Mouse (Mus musculus): ENCODE measurements around the gene Ttc28.

Ttc28 gene

GRCm38 (mm10) chr5:110960890-110961289, 81.3 kb downstream of the Ttc28 start:
- no peak for DNase-seq

- DNase-seq: no peak
Measured at GRCm38 (mm10) chr5:110967483-110968055, 88.0 kb downstream of the Ttc28 start.

- DNase-seq: no peak
Measured at GRCm38 (mm10) chr5:110968566-110968965, 89.0 kb downstream of the Ttc28 start.

GRCm38 (mm10) chr5:110970162-110970780, 90.7 kb downstream of the Ttc28 start:
- no peak for DNase-seq

- DNase-seq: no peak
Measured at GRCm38 (mm10) chr5:110976721-110977120, 97.1 kb downstream of the Ttc28 start.

- DNase-seq: no peak
Measured at GRCm38 (mm10) chr5:110977796-110978195, 98.2 kb downstream of the Ttc28 start.

GRCm38 (mm10) chr5:110978461-110978860, 98.9 kb downstream of the Ttc28 start:
- peak; percentile 46 for DNase-seq

GRCm38 (mm10) chr5:110979011-110979860, 99.6 kb downstream of the Ttc28 start:
- DNase-seq: peak; percentile 56

- peak; percentile 34 for DNase-seq
Measured at GRCm38 (mm10) chr5:110979861-110980346, 100.3 kb downstream of the Ttc28 start.

- no peak for DNase-seq
Measured at GRCm38 (mm10) chr5:110980576-110980975, 101.0 kb downstream of the Ttc28 start.

- no peak for DNase-seq
Measured at GRCm38 (mm10) chr5:110982436-110982835, 102.8 kb downstream of the Ttc28 start.

GRCm38 (mm10) chr5:110984136-110984681, 104.6 kb downstream of the Ttc28 start:
- no peak for DNase-seq

- no peak for DNase-seq
Measured at GRCm38 (mm10) chr5:110996835-110997539, 117.4 kb downstream of the Ttc28 start.

GRCm38 (mm10) chr5:110997692-110998091, 118.1 kb downstream of the Ttc28 start:
- no peak for DNase-seq

- no peak for DNase-seq
Measured at GRCm38 (mm10) chr5:110998298-110998697, 118.7 kb downstream of the Ttc28 start.

- no peak for DNase-seq
Measured at GRCm38 (mm10) chr5:111000953-111001352, 121.3 kb downstream of the Ttc28 start.

GRCm38 (mm10) chr5:111003220-111003619, 123.6 kb downstream of the Ttc28 start:
- no peak for DNase-seq

GRCm38 (mm10) chr5:111003750-111004149, 124.1 kb downstream of the Ttc28 start:
- DNase-seq: no peak

- DNase-seq: no peak
Measured at GRCm38 (mm10) chr5:111006272-111007135, 126.9 kb downstream of the Ttc28 start.

GRCm38 (mm10) chr5:111007136-111007500, 127.5 kb downstream of the Ttc28 start:
- DNase-seq: no peak

GRCm38 (mm10) chr5:111007900-111008299, 128.3 kb downstream of the Ttc28 start:
- no peak for DNase-seq

- no peak for DNase-seq
Measured at GRCm38 (mm10) chr5:111008431-111008830, 128.8 kb downstream of the Ttc28 start.

All from thymus, postnatal 25 days (tissue).